Mouse (Mus musculus) large intestine, adult 2 months (tissue): Measurements from ENCODE around the gene Psmd1. TPM values are rescaled to one million over a fixed set of nuclear protein-coding genes. Genes with fewer than 3 reads are reported as not detected.
A peak's percentile ranks its signal among the peaks of the same experiment; 100 is the strongest.

Experiments used
- DNase-seq: peaks from one replicate; pipeline ENCODE4 v3.0.0-alpha.2; 2012; ENCODE audit warnings: low read depth, low spot score
- WGBS: fragments of 180-500 bp; shearing (Covaris S2); methylation state at CpG from one replicate; pipeline ENCODE4 v1.1.7; 2018; 5-methylcytosine and 5-hydroxymethylcytosine counted together
- polyA plus RNA-seq: library from polyadenylated mRNA; depleted of rRNA; stranded (reverse); fragments of >200 nt; gene quantifications from 2 replicates; pipeline ENCODE4 v1.2.3, GENCODE M21; 2012

Psmd1 gene
- polyA plus RNA-seq, 1 experiment = 55.9 TPM

- peak; percentile 98 for DNase-seq
- 7% methylated on average over 21 of the region's 21 CpGs for WGBS
Observed at GRCm38 (mm10) chr1:86058856-86059769, 5.1 kb upstream of the Psmd1 start.

GRCm38 (mm10) chr1:86062523-86062922 lies 1.7 kb upstream of the Psmd1 start:
- WGBS = 60% methylated on average over 6 of the region's 6 CpGs
- no peak for DNase-seq

GRCm38 (mm10) chr1:86076565-86076964 lies 12.4 kb downstream of the Psmd1 start:
- DNase-seq = no peak
- 98% methylated on average over 2 of the region's 2 CpGs for WGBS

- no peak for DNase-seq
- WGBS = 79% methylated on average over 7 of the region's 7 CpGs
Observed at GRCm38 (mm10) chr1:86094413-86094812, 30.2 kb downstream of the Psmd1 start.

- 90% methylated on average over 1 of the region's 1 CpGs for WGBS
- DNase-seq = no peak
Observed at GRCm38 (mm10) chr1:86105054-86105453, 40.9 kb downstream of the Psmd1 start.

- WGBS = 66% methylated on average over 6 of the region's 6 CpGs
- no peak for DNase-seq
Observed at GRCm38 (mm10) chr1:86111779-86112178, 47.6 kb downstream of the Psmd1 start, which contains the start of gene Htr2b. Gene Htr2b (minus strand): TSS chr1:86111970.

GRCm38 (mm10) chr1:86114141-86114540 lies 50.0 kb downstream of the Psmd1 start:
- DNase-seq = no peak
- WGBS = 75% methylated on average over 3 of the region's 3 CpGs

- WGBS = 76% methylated on average over 4 of the region's 4 CpGs
- DNase-seq = no peak
Observed at GRCm38 (mm10) chr1:86119549-86119948, 55.4 kb downstream of the Psmd1 start.

- no peak for DNase-seq
- WGBS = 95% methylated on average over 2 of the region's 2 CpGs
Observed at GRCm38 (mm10) chr1:86126036-86126435, 61.8 kb downstream of the Psmd1 start.

- WGBS = 96% methylated on average over 4 of the region's 4 CpGs
- DNase-seq = no peak
Observed at GRCm38 (mm10) chr1:86133337-86133736, 69.2 kb downstream of the Psmd1 start, which contains the start of gene Gm21972. Gene Gm21972 (plus strand): TSS chr1:86133637.

GRCm38 (mm10) chr1:86135315-86135714 lies 71.1 kb downstream of the Psmd1 start:
- DNase-seq = no peak
- WGBS = 94% methylated on average over 6 of the region's 6 CpGs

- no peak for DNase-seq
- 82% methylated on average over 3 of the region's 3 CpGs for WGBS
Observed at GRCm38 (mm10) chr1:86141081-86141480, 76.9 kb downstream of the Psmd1 start.

GRCm38 (mm10) chr1:86143165-86143564 lies 79.0 kb downstream of the Psmd1 start:
- WGBS = 80% methylated on average over 4 of the region's 4 CpGs
- DNase-seq = no peak

GRCm38 (mm10) chr1:86144001-86144944 lies 80.1 kb downstream of the Psmd1 start:
- WGBS = 77% methylated on average over 21 of the region's 21 CpGs
- DNase-seq = no peak

- DNase-seq = no peak
- 82% methylated on average over 5 of the region's 5 CpGs for WGBS
Observed at GRCm38 (mm10) chr1:86146293-86146692, 82.1 kb downstream of the Psmd1 start.

GRCm38 (mm10) chr1:86147557-86147956 lies 83.4 kb downstream of the Psmd1 start:
- DNase-seq = no peak
- WGBS = 50% methylated on average over 5 of the region's 5 CpGs

- DNase-seq = no peak
- 59% methylated on average over 9 of the region's 9 CpGs for WGBS
Observed at GRCm38 (mm10) chr1:86148161-86148560, 84.0 kb downstream of the Psmd1 start.

GRCm38 (mm10) chr1:86150929-86151328 lies 86.7 kb downstream of the Psmd1 start:
- 72% methylated on average over 6 of the region's 6 CpGs for WGBS
- no peak for DNase-seq

- no peak for DNase-seq
- 82% methylated on average over 7 of the region's 7 CpGs for WGBS
Observed at GRCm38 (mm10) chr1:86151376-86151775, 87.2 kb downstream of the Psmd1 start.

GRCm38 (mm10) chr1:86152618-86153017 lies 88.4 kb downstream of the Psmd1 start:
- DNase-seq = no peak
- WGBS = 93% methylated on average over 1 of the region's 1 CpGs
